Mouse (Mus musculus) skeletal muscle tissue, postnatal 0 days (tissue): Measurements from ENCODE around the gene Alpl. TPM values are rescaled to one million over a fixed set of nuclear protein-coding genes. Genes with fewer than 3 reads are reported as not detected.

Experiments used
- polyA plus RNA-seq: library from polyadenylated mRNA; unstranded; fragments of >200 nt; fragmentation: Nextera tagmentation; extraction: Ambion mirVana; gene quantifications from 2 replicates; pipeline ENCODE4 v1.2.1, GENCODE M21; 2015

Gene Alpl
- 1.7 and 2.8 TPM in 2 replicates for polyA plus RNA-seq

DNA sequence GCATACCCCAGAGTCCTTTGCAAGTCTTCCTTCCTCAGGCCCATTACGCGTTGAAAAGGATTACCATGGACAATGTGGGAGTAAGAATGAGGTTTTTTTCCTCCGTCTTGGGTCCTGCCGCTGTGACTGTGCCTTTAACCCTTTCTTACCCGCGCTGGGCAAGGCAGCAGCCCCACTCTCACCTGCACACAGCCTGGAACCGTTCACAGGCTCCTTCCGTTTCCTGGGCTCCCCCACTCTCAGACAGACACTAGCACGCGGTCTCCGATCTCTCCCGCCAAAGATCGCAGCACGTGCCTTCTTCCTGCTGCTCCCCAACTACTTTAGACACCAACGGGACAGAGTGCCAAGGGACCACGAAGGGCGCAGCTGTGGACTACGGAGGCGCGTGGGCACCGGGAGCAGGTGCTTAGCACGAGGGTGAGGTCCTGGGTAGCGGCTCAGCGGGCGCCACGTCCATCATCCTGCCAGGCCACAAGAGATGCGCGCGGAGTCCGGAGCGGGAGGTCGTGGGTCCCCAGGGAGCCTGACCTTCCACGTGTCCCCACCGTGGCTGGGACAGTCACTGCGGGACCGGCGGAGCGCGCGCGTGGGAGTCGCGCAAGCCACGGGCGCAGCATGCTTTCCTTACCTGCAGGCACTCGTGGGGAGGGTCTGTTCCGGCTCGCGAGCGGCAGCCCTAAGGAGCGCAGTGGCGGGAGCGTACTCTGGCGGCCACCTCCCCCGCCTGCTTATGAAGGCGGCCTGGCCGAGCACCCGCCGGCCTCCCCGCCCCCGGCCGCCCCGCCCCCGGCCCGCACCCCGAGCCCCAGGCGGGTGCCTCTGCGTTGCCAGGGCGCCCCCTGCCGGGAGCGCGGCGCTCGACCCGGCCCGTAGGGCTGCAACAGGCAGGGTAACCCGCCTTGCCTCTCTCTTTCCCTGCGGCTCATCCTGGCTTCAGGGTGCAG, at the start of gene Alpl:
Gene Alpl (minus strand): TSS at position 774 of the 947 bp plus-strand sequence.

Other genes with a start within 250 kb of the Alpl start
- gene Ldlrad2, start 221.8 kb downstream of the Alpl start, polyA plus RNA-seq, result not detected in 2 replicates
- 19.2 and 21.7 TPM in 2 replicates for gene Usp48, start 202.6 kb downstream of the Alpl start, polyA plus RNA-seq
- 0.97 and 1.9 TPM in 2 replicates for gene Rap1gap, start 131.7 kb downstream of the Alpl start, polyA plus RNA-seq
- 17.8 and 24.6 TPM in 2 replicates for gene Ece1, start 65.9 kb upstream of the Alpl start, polyA plus RNA-seq
- 18.8 and 19.4 TPM in 2 replicates for gene Eif4g3, start 196.6 kb upstream of the Alpl start, polyA plus RNA-seq